Comparison of ENCODE assay signal across 12 mouse cellular contexts in genomic region chr1:134823323-134823722, GRCm38 (mm10).
DNase-seq lines count a peak whose midpoint lies in the region; ATAC-seq lines count a peak whose summit lies in the region.
"Had no signal": no experiment of that assay in that cellular context is flagged by ENCODE, and none has a peak within 500 bp of the region (broad histone marks: within the 10 kb centered on the region; RNA-seq: fewer than 3 reads in every experiment).

No protein-coding gene starts in this region.

- peaks cover 9% of the 10 kb centered on the region; the same call in 1 of the 2 replicates for H3K4me1 ChIP-seq in lung, embryonic 16.5 days (replicated peaks; ENCODE audit: control insufficient read depth, insufficient read depth, low read length)
- peaks cover 13 to 33% of the 10 kb centered on the region in 2 experiments for H3K4me1 ChIP-seq in heart, embryonic 14.5 days (ENCODE audit: control insufficient read depth in 2 of 2, insufficient read depth in 2 of 2, low read length in 2 of 2)
- H3K4me1 ChIP-seq in stomach, embryonic 15.5 days: no peaks in the 10 kb centered on the region
- no peaks in the 10 kb centered on the region for H3K4me1 ChIP-seq in forebrain, embryonic 15.5 days

- 58% methylated on average over 8 of the region's 8 CpGs for WGBS in lung, embryonic 16.5 days
- WGBS in heart, embryonic 14.5 days: 54% methylated on average over 8 of the region's 8 CpGs
- WGBS in stomach, embryonic 15.5 days: 70% methylated on average over 8 of the region's 8 CpGs
- 86% methylated on average over 8 of the region's 8 CpGs for WGBS in forebrain, embryonic 15.5 days

- H3K27me3 ChIP-seq in lung, embryonic 16.5 days (ENCODE audit: control insufficient read depth, insufficient read depth, low read depth, low read length): no peaks in the 10 kb centered on the region
- H3K27me3 ChIP-seq in heart, embryonic 14.5 days (ENCODE audit: control insufficient read depth, insufficient read depth, low read length): no peaks in the 10 kb centered on the region
- no peaks in the 10 kb centered on the region for H3K27me3 ChIP-seq in stomach, embryonic 15.5 days (replicated peaks)
- H3K27me3 ChIP-seq in forebrain, embryonic 15.5 days: no peaks in the 10 kb centered on the region
- H3K27me3 ChIP-seq: limb, embryonic 13.5 days had no signal

- H3K4me3 ChIP-seq in lung, embryonic 16.5 days (ENCODE audit: low read length): no peak overlapping the region
- no peak overlapping the region for H3K4me3 ChIP-seq in heart, embryonic 14.5 days (ENCODE audit: control insufficient read depth in 1 of 2, insufficient read depth in 1 of 2, low read depth in 1 of 2, low read length in 2 of 2)
- H3K4me3 ChIP-seq in stomach, embryonic 15.5 days (replicated peaks): no peak overlapping the region
- no peak overlapping the region for H3K4me3 ChIP-seq in forebrain, embryonic 15.5 days
- H3K4me3 ChIP-seq: erythroblast, embryonic 14.5 days; limb, embryonic 13.5 days had no signal

- H3K9ac ChIP-seq in lung, embryonic 16.5 days (ENCODE audit: low read length): no peak overlapping the region
- no peak overlapping the region for H3K9ac ChIP-seq in heart, embryonic 14.5 days (ENCODE audit: low read length)
- no peak overlapping the region for H3K9ac ChIP-seq in stomach, embryonic 15.5 days
- H3K9ac ChIP-seq in forebrain, embryonic 15.5 days (replicated peaks): no peak overlapping the region
- H3K9ac ChIP-seq: limb, embryonic 13.5 days had no signal

- DNase-seq in adrenal gland, postnatal 10 days: peak; percentile 32
- DNase-seq in adrenal gland, postnatal 4 days (ENCODE audit: low spot score in 2 of 2): no peak
- no peak for DNase-seq in lung, adult 18-20 months
- DNase-seq in left cerebral cortex, adult 11 months (ENCODE audit: low spot score): no peak
- DNase-seq: kidney, adult 2 months; retina, postnatal 1 day had no signal

- H3K4me2 ChIP-seq in lung, embryonic 16.5 days (ENCODE audit: low read depth, low read length): no peak overlapping the region
- no peak overlapping the region for H3K4me2 ChIP-seq in heart, embryonic 14.5 days (ENCODE audit: low read length)
- no peak overlapping the region for H3K4me2 ChIP-seq in stomach, embryonic 15.5 days
- H3K4me2 ChIP-seq in forebrain, embryonic 15.5 days (replicated peaks): no peak overlapping the region
- H3K4me2 ChIP-seq: limb, embryonic 13.5 days had no signal

- peak overlapping the region; percentile 39; the same call in 1 of the 2 replicates for H3K27ac ChIP-seq in lung, embryonic 16.5 days (ENCODE audit: low read length)
- peak overlapping the region; percentile 25 to 65; a peak in 3 of 4 replicates for H3K27ac ChIP-seq in heart, embryonic 14.5 days (replicated peaks in 1 of 2; ENCODE audit: control insufficient read depth in 1 of 2, insufficient read depth in 1 of 2, low read depth in 2 of 2, low read length in 2 of 2)
- peak overlapping the region; percentile 80 for H3K27ac ChIP-seq in stomach, embryonic 15.5 days
- no peak overlapping the region for H3K27ac ChIP-seq in forebrain, embryonic 15.5 days (replicated peaks)
- H3K27ac ChIP-seq: limb, embryonic 13.5 days had no signal

- H3K9me3 ChIP-seq in lung, embryonic 16.5 days (ENCODE audit: control insufficient read depth, low read length): no peaks in the 10 kb centered on the region
- H3K9me3 ChIP-seq in heart, embryonic 14.5 days (ENCODE audit: control insufficient read depth, low read length): no peaks in the 10 kb centered on the region
- no peaks in the 10 kb centered on the region for H3K9me3 ChIP-seq in stomach, embryonic 15.5 days
- no peaks in the 10 kb centered on the region for H3K9me3 ChIP-seq in forebrain, embryonic 15.5 days
- H3K9me3 ChIP-seq: limb, embryonic 13.5 days had no signal

- no peaks in the 10 kb centered on the region for H3K36me3 ChIP-seq in lung, embryonic 16.5 days (ENCODE audit: control insufficient read depth, insufficient read depth, low read length)
- peaks cover 9% of the 10 kb centered on the region; the same call in 1 of the 2 replicates for H3K36me3 ChIP-seq in heart, embryonic 14.5 days (ENCODE audit: control insufficient read depth, insufficient read depth, low read length)
- no peaks in the 10 kb centered on the region for H3K36me3 ChIP-seq in stomach, embryonic 15.5 days
- 0 out of 2 replicates have a peak, but pooled peaks cover 3% of the 10 kb centered on the region for H3K36me3 ChIP-seq in forebrain, embryonic 15.5 days

- 0 out of 2 replicates have a peak, but pooled peaks have one; percentile 64 for ATAC-seq in lung, embryonic 16.5 days (ENCODE audit: low read depth)
- no peak for ATAC-seq in heart, embryonic 14.5 days (ENCODE audit: insufficient number of reproducible peaks, insufficient read depth, low FRiP score, low read depth)
- no peak for ATAC-seq in stomach, embryonic 15.5 days (ENCODE audit: insufficient read depth, low FRiP score, low read depth)
- no peak for ATAC-seq in forebrain, embryonic 15.5 days (replicated peaks)
